Mouse (Mus musculus): ENCODE results near the gene Rnpc3. TPM values are rescaled to one million over a fixed set of nuclear protein-coding genes. Genes with fewer than 3 reads are reported as not detected.
"Not testable (repeated sequence)": the region's sequence is repeated elsewhere in the genome, so short reads cannot be mapped to it uniquely, and the experiment has no call there.

The Rnpc3 gene
- polyA plus RNA-seq (2015; fragmentation: Nextera tagmentation; extraction: Ambion mirVana) = 32.1 and 36.8 TPM in 2 replicates

- Histone ChIP-seq H3K27ac (peak within 1 kb of the TSS; percentile 100), H3K4me3 (replicated peaks) (peak within 1 kb of the TSS; percentile 66), H3K9me3 (no peaks in the 10 kb centered on the region), H3K4me1 (0 out of 2 replicates have a peak, but pooled peaks cover 4% of the 10 kb centered on the region), H3K27me3 (replicated peaks) (no peaks in the 10 kb centered on the region), H3K4me2 (peak within 1 kb of the TSS; percentile 59), H3K9ac (peak within 1 kb of the TSS; percentile 79), H3K36me3 (no peaks in the 10 kb centered on the region)
- under 1% methylated on average over 69 of the region's 70 CpGs for WGBS
- ATAC-seq (ENCODE audit: insufficient read depth, low FRiP score, low read depth) = peak; percentile 98
These were observed at the start of gene Rnpc3 for GRCm38 (mm10) chr3:113629606-113630359. Gene Rnpc3, minus strand, starts transcription at chr3:113630149.

- no peak overlapping the region for H3K27ac ChIP-seq
- ATAC-seq (ENCODE audit: insufficient read depth, low FRiP score, low read depth) = 0 out of 2 replicates have a peak, but pooled peaks have one; percentile 50
- H3K4me3 ChIP-seq (replicated peaks) = no peak overlapping the region
- 63% methylated on average over 2 of the region's 2 CpGs for WGBS
- H3K9me3 ChIP-seq = no peaks in the 10 kb centered on the region
- H3K36me3 ChIP-seq = no peaks in the 10 kb centered on the region
- no peaks in the 10 kb centered on the region for H3K27me3 ChIP-seq (replicated peaks)
- H3K4me1 ChIP-seq = no peaks in the 10 kb centered on the region
- no peak overlapping the region for H3K4me2 ChIP-seq
- no peak overlapping the region for H3K9ac ChIP-seq
These were observed 27.0 kb upstream of the Rnpc3 start for GRCm38 (mm10) chr3:113656940-113657339.

DNA sequence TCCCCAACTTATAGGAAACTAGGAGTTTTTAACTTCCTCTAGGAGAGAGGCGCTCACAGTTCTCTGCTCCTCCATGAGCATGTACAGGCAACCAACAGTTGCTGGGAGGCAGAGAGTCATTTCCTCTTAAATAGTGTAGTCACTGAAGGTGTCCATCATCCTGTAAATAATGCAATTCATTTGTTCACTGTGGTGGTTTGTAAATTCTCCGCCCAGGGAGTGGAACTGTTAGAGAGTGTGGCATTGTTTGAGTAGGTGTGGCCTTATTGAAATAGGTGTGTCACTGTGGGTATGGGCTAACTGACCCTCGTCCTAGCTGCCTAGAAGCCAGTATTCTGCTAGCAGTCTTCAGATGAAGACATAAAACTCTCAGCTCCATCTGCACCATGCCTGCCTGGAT, 24.4 kb upstream of the Rnpc3 start:
- H3K9ac ChIP-seq = no peak overlapping the region
- H3K4me2 ChIP-seq = no peak overlapping the region
- ATAC-seq (ENCODE audit: insufficient read depth, low FRiP score, low read depth) = no peak
- H3K36me3 ChIP-seq = no peaks in the 10 kb centered on the region
- H3K9me3 ChIP-seq = no peaks in the 10 kb centered on the region
- 70% methylated on average over 3 of the region's 3 CpGs for WGBS
- no peaks in the 10 kb centered on the region for H3K27me3 ChIP-seq (replicated peaks)
- H3K4me1 ChIP-seq = no peaks in the 10 kb centered on the region
- no peak overlapping the region for H3K27ac ChIP-seq
- H3K4me3 ChIP-seq (replicated peaks) = no peak overlapping the region

DNA sequence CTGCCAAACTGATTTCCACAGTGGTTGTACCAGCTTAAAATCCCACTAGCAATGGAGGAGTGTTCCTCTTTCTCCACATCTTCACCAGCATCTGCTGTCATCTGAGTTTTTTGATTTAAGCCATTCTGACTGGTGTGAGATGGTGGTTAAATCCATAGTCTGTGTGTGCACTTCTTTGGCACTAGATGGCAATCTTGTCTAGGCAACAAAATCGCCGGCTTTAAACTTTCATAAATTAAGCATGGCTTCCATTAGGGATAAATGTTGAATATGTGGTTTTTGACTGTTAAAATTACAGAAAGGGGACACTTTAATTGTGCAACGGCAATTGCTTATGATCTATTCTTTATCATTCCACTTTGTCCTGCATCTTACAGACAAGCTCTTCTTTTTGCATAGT, 21.4 kb upstream of the Rnpc3 start:
- 32% methylated on average over 3 of the region's 3 CpGs for WGBS
- H3K9me3 ChIP-seq; H3K4me1 ChIP-seq; ATAC-seq (ENCODE audit: insufficient read depth, low FRiP score, low read depth); H3K27me3 ChIP-seq (replicated peaks); H3K4me2 ChIP-seq; H3K27ac ChIP-seq; H3K9ac ChIP-seq; H3K36me3 ChIP-seq; H3K4me3 ChIP-seq (replicated peaks): not testable (repeated sequence)

- Histone ChIP-seq H3K27ac (no peak overlapping the region), H3K36me3 (no peaks in the 10 kb centered on the region), H3K9me3 (no peaks in the 10 kb centered on the region), H3K27me3 (replicated peaks) (no peaks in the 10 kb centered on the region), H3K9ac (no peak overlapping the region), H3K4me3 (replicated peaks) (no peak overlapping the region), H3K4me1 (no peaks in the 10 kb centered on the region), H3K4me2 (no peak overlapping the region)
- ATAC-seq (ENCODE audit: insufficient read depth, low FRiP score, low read depth) = no peak
- whole genome bisulfite sequencing = 66% methylated on average over 1 of the region's 1 CpGs
These were observed 9.6 kb upstream of the Rnpc3 start for GRCm38 (mm10) chr3:113639545-113639944.

DNA sequence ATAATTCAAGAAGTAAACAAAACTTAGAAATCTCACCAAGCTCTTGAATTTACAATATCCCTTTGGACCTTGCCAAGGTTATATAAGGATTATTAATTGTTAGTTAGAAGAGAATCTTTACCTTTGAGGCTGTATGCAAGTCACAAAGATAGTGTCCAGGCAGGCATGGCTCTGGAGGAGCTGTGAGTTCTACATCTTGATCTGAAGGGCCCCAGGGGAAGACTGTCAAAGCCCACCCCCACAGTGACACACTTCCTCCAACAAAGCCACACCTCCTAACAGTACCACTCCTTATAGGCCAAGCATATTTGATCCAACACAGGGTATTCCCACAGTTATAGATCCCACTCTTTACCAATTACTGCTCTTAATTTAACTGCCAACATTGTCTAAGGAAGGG, 4.3 kb upstream of the Rnpc3 start:
- Histone ChIP-seq H3K4me1 (0 out of 2 replicates have a peak, but pooled peaks cover 4% of the 10 kb centered on the region), H3K9ac (no peak overlapping the region), H3K4me3 (replicated peaks) (no peak overlapping the region), H3K27me3 (replicated peaks) (no peaks in the 10 kb centered on the region), H3K27ac (no peak overlapping the region), H3K9me3 (no peaks in the 10 kb centered on the region), H3K4me2 (no peak overlapping the region), H3K36me3 (no peaks in the 10 kb centered on the region)
- ATAC-seq (ENCODE audit: insufficient read depth, low FRiP score, low read depth) = no peak

- no peak overlapping the region for H3K4me2 ChIP-seq
- no peak overlapping the region for H3K27ac ChIP-seq
- no peaks in the 10 kb centered on the region for H3K36me3 ChIP-seq
- H3K9ac ChIP-seq = no peak overlapping the region
- ATAC-seq (ENCODE audit: insufficient read depth, low FRiP score, low read depth) = no peak
- no peaks in the 10 kb centered on the region for H3K27me3 ChIP-seq (replicated peaks)
- H3K9me3 ChIP-seq = no peaks in the 10 kb centered on the region
- no peak overlapping the region for H3K4me3 ChIP-seq (replicated peaks)
- 0 out of 2 replicates have a peak, but pooled peaks cover 4% of the 10 kb centered on the region for H3K4me1 ChIP-seq
These were observed 1.7 kb upstream of the Rnpc3 start for GRCm38 (mm10) chr3:113631611-113632010.

- H3K4me2 ChIP-seq = peak overlapping the region; percentile 59
- no peaks in the 10 kb centered on the region for H3K9me3 ChIP-seq
- H3K36me3 ChIP-seq = no peaks in the 10 kb centered on the region
- ATAC-seq (ENCODE audit: insufficient read depth, low FRiP score, low read depth) = no peak
- peak overlapping the region; percentile 56 for H3K9ac ChIP-seq
- peak overlapping the region; percentile 100 for H3K27ac ChIP-seq
- H3K4me3 ChIP-seq (replicated peaks) = peak overlapping the region; percentile 66
- H3K27me3 ChIP-seq (replicated peaks) = no peaks in the 10 kb centered on the region
- 6% methylated on average over 13 of the region's 13 CpGs for WGBS
- H3K4me1 ChIP-seq = 0 out of 2 replicates have a peak, but pooled peaks cover 4% of the 10 kb centered on the region
These were observed 615 bp upstream of the Rnpc3 start for GRCm38 (mm10) chr3:113630564-113630963.

DNA sequence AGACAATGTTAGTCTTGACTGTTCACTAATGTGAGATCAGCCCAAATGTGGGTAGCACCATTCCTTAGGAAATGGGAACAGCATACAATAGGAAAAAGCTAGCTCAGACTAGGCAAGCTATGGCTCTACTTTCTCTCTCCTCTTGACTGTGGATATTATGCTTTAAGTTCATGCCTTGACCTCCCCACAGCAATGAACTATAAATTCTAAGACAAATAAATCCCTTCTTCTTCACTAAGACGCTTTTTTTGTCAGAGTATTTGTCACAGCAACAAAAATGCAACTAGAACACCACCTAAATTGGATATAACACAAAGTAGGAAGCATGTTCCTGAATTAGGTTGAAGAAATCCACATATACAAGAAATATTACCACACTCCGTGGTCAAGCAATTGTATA, 23.4 kb downstream of the Rnpc3 start, which contains the start of gene Amy1:
Gene Amy1, minus strand, starts transcription at position 101 of the 400 bp plus-strand sequence.
- H3K4me2 ChIP-seq = no peak within 1 kb of the TSS
- no peaks in the 10 kb centered on the region for H3K27me3 ChIP-seq (replicated peaks)
- no peak within 1 kb of the TSS for H3K4me3 ChIP-seq (replicated peaks)
- no peaks in the 10 kb centered on the region for H3K9me3 ChIP-seq
- H3K27ac ChIP-seq = no peak within 1 kb of the TSS
- H3K9ac ChIP-seq = no peak within 1 kb of the TSS
- H3K4me1 ChIP-seq = no peaks in the 10 kb centered on the region
- 92% methylated on average over 2 of the region's 2 CpGs for WGBS
- H3K36me3 ChIP-seq = peaks cover 6% of the 10 kb centered on the region; the same call in 1 of the 2 replicates
- ATAC-seq (ENCODE audit: insufficient read depth, low FRiP score, low read depth) = no peak

GRCm38 (mm10) chr3:113590844-113591243, 39.1 kb downstream of the Rnpc3 start:
- H3K36me3 ChIP-seq = no peaks in the 10 kb centered on the region
- no peak overlapping the region for H3K9ac ChIP-seq
- H3K4me2 ChIP-seq = no peak overlapping the region
- no peaks in the 10 kb centered on the region for H3K4me1 ChIP-seq
- H3K9me3 ChIP-seq = no peaks in the 10 kb centered on the region
- 66% methylated on average over 1 of the region's 1 CpGs for WGBS
- H3K27me3 ChIP-seq (replicated peaks) = no peaks in the 10 kb centered on the region
- no peak overlapping the region for H3K27ac ChIP-seq
- no peak overlapping the region for H3K4me3 ChIP-seq (replicated peaks)
- ATAC-seq (ENCODE audit: insufficient read depth, low FRiP score, low read depth) = no peak

DNA sequence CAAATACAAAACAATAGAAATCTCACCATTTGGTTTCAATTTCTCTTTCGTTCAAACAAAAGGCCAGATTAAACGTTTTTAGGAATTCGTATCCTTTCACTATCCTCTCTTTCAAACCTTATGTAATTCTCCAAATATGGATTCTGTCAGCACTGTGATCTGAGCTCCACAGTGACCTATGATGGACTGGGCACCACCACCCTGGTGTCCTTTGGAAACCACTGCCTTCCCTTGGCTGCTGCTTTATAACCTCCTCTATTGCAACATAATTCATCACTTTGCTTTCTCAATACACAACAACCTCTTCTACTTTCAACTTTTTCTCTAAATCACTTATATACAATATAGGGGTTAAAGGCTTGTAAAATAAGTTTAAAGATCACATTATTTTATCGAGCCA, 55.4 kb downstream of the Rnpc3 start:
- H3K4me2 ChIP-seq = no peak overlapping the region
- no peak for ATAC-seq (ENCODE audit: insufficient read depth, low FRiP score, low read depth)
- no peaks in the 10 kb centered on the region for H3K27me3 ChIP-seq (replicated peaks)
- no peak overlapping the region for H3K4me3 ChIP-seq (replicated peaks)
- WGBS = 61% methylated on average over 4 of the region's 4 CpGs
- H3K4me1 ChIP-seq = no peaks in the 10 kb centered on the region
- no peaks in the 10 kb centered on the region for H3K9me3 ChIP-seq
- H3K27ac ChIP-seq = no peak overlapping the region
- no peak overlapping the region for H3K9ac ChIP-seq
- H3K36me3 ChIP-seq = no peaks in the 10 kb centered on the region

- Histone ChIP-seq H3K4me2 (no peak overlapping the region), H3K9me3 (no peaks in the 10 kb centered on the region), H3K27me3 (replicated peaks) (no peaks in the 10 kb centered on the region), H3K9ac (no peak overlapping the region), H3K27ac (no peak overlapping the region), H3K4me1 (no peaks in the 10 kb centered on the region), H3K4me3 (replicated peaks) (no peak overlapping the region), H3K36me3 (no peaks in the 10 kb centered on the region)
- WGBS = 59% methylated on average over 2 of the region's 2 CpGs
- no peak for ATAC-seq (ENCODE audit: insufficient read depth, low FRiP score, low read depth)
These were observed 55.8 kb downstream of the Rnpc3 start for GRCm38 (mm10) chr3:113574138-113574537.

Measured in stomach, embryonic 15.5 days (tissue).